Mouse (Mus musculus) layer of hippocampus, postnatal 14 days (tissue): ENCODE measurements around the gene Prkg1. TPM values are rescaled to one million over a fixed set of nuclear protein-coding genes. Genes with fewer than 3 reads are reported as not detected.
"Not testable (repeated sequence)": the region's sequence is repeated elsewhere in the genome, so short reads cannot be mapped to it uniquely, and the experiment has no call there.

Source experiments
- DNase-seq, 2 experiments: peaks; one replicate each; pipeline ENCODE4 v3.0.0; 2021 to 2022; ENCODE audit warnings: low spot score in 2 of 2, mixed read lengths in 1 of 2
- total RNA-seq, 2 experiments: library from RNA; stranded (reverse); gene quantifications; 2 replicates each; pipeline ENCODE4 v1.2.3; 2021

The Prkg1 gene
- total RNA-seq, 2 experiments from 2014 or later: 21.9 to 23.4 TPM

- no peak for DNase-seq
These were observed 427.5 kb downstream of the Prkg1 start for GRCm38 (mm10) chr19:31337163-31337862.

GRCm38 (mm10) chr19:31336381-31336780 is 428.5 kb downstream of the Prkg1 start:
- peak in 1 of 2 experiments; percentile 47 for DNase-seq

GRCm38 (mm10) chr19:31329893-31330292 is 434.9 kb downstream of the Prkg1 start:
- DNase-seq: no peak

GRCm38 (mm10) chr19:31304760-31305159 is 460.1 kb downstream of the Prkg1 start:
- no peak for DNase-seq

- DNase-seq: no peak
These were observed 473.6 kb downstream of the Prkg1 start for GRCm38 (mm10) chr19:31291231-31291630.

GRCm38 (mm10) chr19:31284581-31284980 is 480.3 kb downstream of the Prkg1 start:
- DNase-seq: peak in 1 of 2 experiments; percentile 11

GRCm38 (mm10) chr19:31284126-31284525 is 480.7 kb downstream of the Prkg1 start:
- DNase-seq: no peak

GRCm38 (mm10) chr19:31283617-31284016 is 481.2 kb downstream of the Prkg1 start:
- no peak for DNase-seq

- peak; percentile 55 to 88 for DNase-seq
These were observed 484.9 kb downstream of the Prkg1 start for GRCm38 (mm10) chr19:31279797-31280486.

- no peak for DNase-seq
These were observed 502.4 kb downstream of the Prkg1 start for GRCm38 (mm10) chr19:31262438-31262837.

GRCm38 (mm10) chr19:31260494-31260893 is 504.3 kb downstream of the Prkg1 start:
- no peak for DNase-seq

- no peak for DNase-seq
These were observed 509.1 kb downstream of the Prkg1 start for GRCm38 (mm10) chr19:31255780-31256179.

GRCm38 (mm10) chr19:31232410-31232809 is 532.4 kb downstream of the Prkg1 start:
- no peak for DNase-seq

GRCm38 (mm10) chr19:31228385-31228784 is 536.4 kb downstream of the Prkg1 start:
- no peak for DNase-seq

GRCm38 (mm10) chr19:31223457-31223856 is 541.4 kb downstream of the Prkg1 start:
- DNase-seq: no peak

GRCm38 (mm10) chr19:31219261-31219660 is 545.6 kb downstream of the Prkg1 start:
- DNase-seq: not testable (repeated sequence)

- no peak for DNase-seq
These were observed 554.0 kb downstream of the Prkg1 start for GRCm38 (mm10) chr19:31210850-31211249.

GRCm38 (mm10) chr19:31210449-31210848 is 554.4 kb downstream of the Prkg1 start:
- DNase-seq: no peak

- no peak for DNase-seq
These were observed 565.2 kb downstream of the Prkg1 start for GRCm38 (mm10) chr19:31199583-31199982.

- DNase-seq: no peak
These were observed 566.4 kb downstream of the Prkg1 start for GRCm38 (mm10) chr19:31198461-31198860.

- DNase-seq: no peak
These were observed 567.8 kb downstream of the Prkg1 start for GRCm38 (mm10) chr19:31197076-31197475.

- DNase-seq: no peak
These were observed 576.1 kb downstream of the Prkg1 start for GRCm38 (mm10) chr19:31188559-31189218.
